7 mouse cellular contexts compared by ENCODE assay signal in the genomic region with DNA sequence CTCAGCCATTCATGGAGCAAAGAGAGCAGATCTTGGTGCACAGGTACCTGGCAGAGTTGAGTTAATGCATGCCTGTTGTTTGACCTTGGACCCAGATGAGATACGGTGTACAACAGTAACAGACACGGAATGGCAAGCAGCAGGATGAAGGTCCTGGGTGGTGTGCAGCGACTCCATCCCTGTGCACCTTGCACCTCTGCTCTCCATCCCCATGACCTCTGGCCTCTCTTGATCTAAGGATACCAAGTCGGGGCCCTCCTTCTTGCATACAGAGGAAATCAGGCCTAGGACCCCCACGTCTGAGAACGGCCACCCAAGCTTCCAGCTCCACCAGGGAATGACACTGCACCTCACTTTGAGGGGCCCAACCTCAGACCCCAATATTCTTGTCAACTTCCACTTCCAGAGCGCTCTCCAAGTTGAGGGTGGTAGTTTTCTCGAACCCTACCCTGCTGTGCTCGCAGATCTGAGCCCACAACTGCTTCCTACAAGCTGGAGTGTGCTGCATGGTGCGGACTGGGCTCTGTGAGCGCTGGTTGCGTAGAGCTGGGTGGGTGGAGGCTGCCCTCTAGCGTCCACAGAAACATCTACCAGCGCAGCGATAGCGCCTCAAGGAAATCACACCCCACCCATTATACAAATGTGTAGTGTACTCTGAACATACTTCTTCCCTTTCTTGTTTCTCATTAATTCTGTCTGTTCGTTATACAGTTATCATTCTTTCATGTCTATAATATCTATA. TPM values are rescaled to one million over a fixed set of nuclear protein-coding genes. Genes with fewer than 3 reads are reported as not detected.
DNase-seq lines count a peak whose midpoint lies in the region; ATAC-seq and TF ChIP-seq lines count a peak whose summit lies in the region.

No protein-coding gene starts in this region.

- TF ChIP-seq CTCF in left cerebral cortex, adult 2 months (IDR thresholded peaks at IDR 0.05): peak; percentile 89

- H3K4me2 ChIP-seq in hindbrain, embryonic 15.5 days: no peak overlapping the region

- no peak overlapping the region for H3K9ac ChIP-seq in hindbrain, embryonic 15.5 days

- H3K27me3 ChIP-seq in hindbrain, embryonic 15.5 days: no peaks in the 10 kb centered on the region

- ATAC-seq in hindbrain, embryonic 15.5 days (ENCODE audit: low FRiP score, low read depth): peak; percentile 79
- ATAC-seq in megakaryocyte progenitor cell, adult 5-6 weeks (replicated peaks; ENCODE audit: poor library complexity): peak; percentile 99

- intact Hi-C loops in left cerebral cortex, adult 2 months (cut with DNase I): loop anchor here (5.0 kb wide), 1 partner anchor 40 kb away; no protein-coding TSS in a partner anchor

- no peaks in the 10 kb centered on the region for H3K9me3 ChIP-seq in hindbrain, embryonic 15.5 days

- WGBS in hindbrain, embryonic 15.5 days: 27% methylated on average over 17 of the region's 17 CpGs

- no peak overlapping the region for H3K27ac ChIP-seq in hindbrain, embryonic 15.5 days (replicated peaks)
- H3K27ac ChIP-seq in left cerebral cortex, adult 2 months: no peak overlapping the region

- peaks cover 11% of the 10 kb centered on the region for H3K36me3 ChIP-seq in hindbrain, embryonic 15.5 days

- peaks cover 3% of the 10 kb centered on the region; the same call in 1 of the 2 replicates for H3K4me1 ChIP-seq in hindbrain, embryonic 15.5 days (replicated peaks)

- peak; percentile 73 for DNase-seq in WW6 (ENCODE audit: low read depth, low spot score)
- DNase-seq in cerebellum, postnatal 36 days: peak; percentile 65 to 70
- DNase-seq in gastrocnemius, adult 18-20 months (ENCODE audit: low spot score): peak; percentile 67
- peak; percentile 65 to 72 for DNase-seq in left cerebral cortex, adult 2 months (ENCODE audit: extremely low spot score in 1 of 2, low spot score in 2 of 2)
- DNase-seq in right cerebral cortex, postnatal 36 days (ENCODE audit: low spot score in 2 of 2): peak; percentile 51 to 55

- no peak overlapping the region for H3K4me3 ChIP-seq in hindbrain, embryonic 15.5 days
- H3K4me3 ChIP-seq in left cerebral cortex, adult 2 months: no peak overlapping the region

RNA-seq across cellular contexts. Expression of gene Zfp3, which starts 13.0 kb away (rescaled TPM):
- 10 to 100 TPM; 12.0 to 13.0 TPM for total RNA-seq in gastrocnemius, adult 18-20 months (2021)
- polyA plus RNA-seq in hindbrain, embryonic 15.5 days (2015; fragmentation: Nextera tagmentation; extraction: Ambion mirVana): 15.8 and 16.1 TPM in 2 replicates
- 10 to 100 TPM; 18.2 to 19.5 TPM for total RNA-seq in left cerebral cortex, adult 2 months (2021)
- 1.3 and 2.1 TPM in 2 replicates for total RNA-seq in megakaryocyte progenitor cell, adult 5-6 weeks (2015)
- total RNA-seq in megakaryocyte progenitor cell, adult 5-6 weeks (2017): 1.9 and 2.7 TPM in 2 replicates

RNA-seq across cellular contexts. Expression of gene Scimp, which starts 35.4 kb away (rescaled TPM):
- not detected for total RNA-seq in gastrocnemius, adult 18-20 months (2021)
- polyA plus RNA-seq in hindbrain, embryonic 15.5 days (2015; fragmentation: Nextera tagmentation; extraction: Ambion mirVana): 0.39 TPM in 1 of 2 replicates, not detected in the other
- not detected for total RNA-seq in left cerebral cortex, adult 2 months (2021)
- total RNA-seq in megakaryocyte progenitor cell, adult 5-6 weeks (2015): 0.37 TPM in 1 of 2 replicates, not detected in the other
- total RNA-seq in megakaryocyte progenitor cell, adult 5-6 weeks (2017): not detected in 2 replicates
